ENCODE assay signal across 10 mouse cellular contexts in the genomic region with DNA sequence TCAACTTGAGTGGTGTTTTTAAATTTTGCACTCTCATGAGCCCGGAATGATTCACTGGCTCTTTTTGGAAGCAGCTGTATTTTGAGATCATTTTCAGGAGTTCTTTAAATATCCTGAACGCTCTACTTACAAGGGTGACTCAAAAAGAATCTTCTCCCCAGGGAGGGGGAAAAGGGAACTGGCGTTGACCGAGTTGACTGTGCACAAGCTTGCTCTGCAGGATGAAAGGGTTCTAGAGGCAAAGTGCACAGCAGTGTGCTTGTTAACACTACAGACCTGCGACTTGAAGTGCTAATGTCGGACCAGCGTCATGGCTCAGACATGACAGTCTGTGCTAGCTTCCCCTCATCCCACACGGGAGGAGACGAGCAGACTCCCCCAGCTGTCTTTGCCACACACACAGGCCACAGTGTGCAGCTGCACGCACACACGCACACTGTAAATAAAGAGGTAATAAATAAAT. TPM values are rescaled to one million over a fixed set of nuclear protein-coding genes. Genes with fewer than 3 reads are reported as not detected.
DNase-seq lines count a peak whose midpoint lies in the region; ATAC-seq and TF ChIP-seq lines count a peak whose summit lies in the region.
"Had no signal": no experiment of that assay in that cellular context is flagged by ENCODE, and none has a peak within 500 bp of the region (broad histone marks: within the 10 kb centered on the region; RNA-seq: fewer than 3 reads in every experiment).

No protein-coding gene starts in this region.

- no peak overlapping the region for H3K4me3 ChIP-seq in intestine, embryonic 16.5 days (ENCODE audit: low read length)
- H3K4me3 ChIP-seq in intestine, embryonic 15.5 days (replicated peaks) = no peak overlapping the region
- H3K4me3 ChIP-seq in olfactory bulb, adult 2 months (ENCODE audit: insufficient read depth, low read depth, low read length) = 0 out of 2 replicates have a peak overlapping the region, but pooled peaks have one; percentile 7
- H3K4me3 ChIP-seq in forebrain, embryonic 16.5 days (replicated peaks; ENCODE audit: low read length) = no peak overlapping the region

- no peaks in the 10 kb centered on the region for H3K9me3 ChIP-seq in intestine, embryonic 16.5 days (ENCODE audit: control insufficient read depth, low read length)
- no peaks in the 10 kb centered on the region for H3K9me3 ChIP-seq in intestine, embryonic 15.5 days
- H3K9me3 ChIP-seq in forebrain, embryonic 16.5 days (ENCODE audit: control insufficient read depth, low read length) = no peaks in the 10 kb centered on the region
- H3K9me3 ChIP-seq: G1E had no signal

- no peak for TF ChIP-seq CTCF in olfactory bulb, adult 2 months (IDR thresholded peaks at IDR 0.05; ENCODE audit: insufficient read depth, low read depth, low read length)

- no peaks in the 10 kb centered on the region for H3K36me3 ChIP-seq in intestine, embryonic 16.5 days (ENCODE audit: control insufficient read depth, insufficient read depth, low read length)
- H3K36me3 ChIP-seq in intestine, embryonic 15.5 days = no peaks in the 10 kb centered on the region
- no peaks in the 10 kb centered on the region for H3K36me3 ChIP-seq in forebrain, embryonic 16.5 days (ENCODE audit: control insufficient read depth, insufficient read depth)
- H3K36me3 ChIP-seq: G1E had no signal

- no peak overlapping the region for H3K4me2 ChIP-seq in intestine, embryonic 16.5 days (ENCODE audit: low read depth, low read length)
- H3K4me2 ChIP-seq in intestine, embryonic 15.5 days (replicated peaks) = no peak overlapping the region
- H3K4me2 ChIP-seq in forebrain, embryonic 16.5 days (ENCODE audit: low read length) = no peak overlapping the region

- no peaks in the 10 kb centered on the region for H3K4me1 ChIP-seq in intestine, embryonic 16.5 days (ENCODE audit: control insufficient read depth, insufficient read depth, low read length)
- no peaks in the 10 kb centered on the region; the same call in 1 of the 2 replicates for H3K4me1 ChIP-seq in intestine, embryonic 15.5 days (replicated peaks)
- peaks cover 19% of the 10 kb centered on the region for H3K4me1 ChIP-seq in olfactory bulb, adult 2 months (ENCODE audit: control insufficient read depth, insufficient read depth, low read length)
- no peaks in the 10 kb centered on the region for H3K4me1 ChIP-seq in forebrain, embryonic 16.5 days (replicated peaks; ENCODE audit: control insufficient read depth, insufficient read depth, low read length)

- ATAC-seq in intestine, embryonic 16.5 days = no peak
- no peak for ATAC-seq in intestine, embryonic 15.5 days
- ATAC-seq in forebrain, embryonic 16.5 days = no peak

- 57% methylated on average over 11 of the region's 11 CpGs for WGBS in intestine, embryonic 16.5 days
- 61% methylated on average over 11 of the region's 11 CpGs for WGBS in intestine, embryonic 15.5 days
- 27% methylated on average over 11 of the region's 11 CpGs for WGBS in olfactory bulb, adult 2 months
- WGBS in forebrain, embryonic 16.5 days = 73% methylated on average over 11 of the region's 11 CpGs

- H3K9ac ChIP-seq in intestine, embryonic 16.5 days (ENCODE audit: low read depth, low read length) = no peak overlapping the region
- no peak overlapping the region for H3K9ac ChIP-seq in intestine, embryonic 15.5 days
- no peak overlapping the region for H3K9ac ChIP-seq in forebrain, embryonic 16.5 days (replicated peaks; ENCODE audit: low read depth, low read length)

- 0 out of 2 replicates have a peak, but pooled peaks have one; percentile 14 for TF ChIP-seq POLR2A in olfactory bulb, adult 2 months (IDR thresholded peaks at IDR 0.05; ENCODE audit: insufficient read depth, low read depth, low read length)

- H3K27me3 ChIP-seq in intestine, embryonic 16.5 days (replicated peaks; ENCODE audit: control insufficient read depth, insufficient read depth, low read length) = no peaks in the 10 kb centered on the region
- no peaks in the 10 kb centered on the region for H3K27me3 ChIP-seq in intestine, embryonic 15.5 days (replicated peaks)
- H3K27me3 ChIP-seq in forebrain, embryonic 16.5 days (replicated peaks; ENCODE audit: control insufficient read depth, insufficient read depth, low read length) = no peaks in the 10 kb centered on the region

- H3K27ac ChIP-seq in intestine, embryonic 16.5 days (ENCODE audit: low read length) = 0 out of 2 replicates have a peak overlapping the region, but pooled peaks have one; percentile 37
- no peak overlapping the region for H3K27ac ChIP-seq in intestine, embryonic 15.5 days
- peak overlapping the region; percentile 94 for H3K27ac ChIP-seq in olfactory bulb, adult 2 months (ENCODE audit: insufficient read depth, low read depth, low read length)
- no peak overlapping the region for H3K27ac ChIP-seq in forebrain, embryonic 16.5 days (ENCODE audit: low read length)

- DNase-seq in adrenal gland, postnatal 10 days = peak; percentile 14
- DNase-seq in heart, adult 9 months (ENCODE audit: low spot score in 2 of 2) = peak; percentile 36 to 49
- no peak for DNase-seq in cerebellum, postnatal 4 days (ENCODE audit: low spot score in 2 of 2)
- DNase-seq in retina, embryonic 14.5 days (ENCODE audit: low spot score) = no peak
- DNase-seq: cerebellum, adult 2 months had no signal

RNA-seq across cellular contexts. Expression of a gene that starts 26.0 kb away (rescaled TPM):
- 46.1 and 48.4 TPM in 2 replicates for polyA plus RNA-seq in intestine, embryonic 16.5 days (2015; fragmentation: Nextera tagmentation; extraction: Ambion mirVana)
- 42.5 and 43.3 TPM in 2 replicates for polyA plus RNA-seq in intestine, embryonic 15.5 days (2015; fragmentation: Nextera tagmentation; extraction: Ambion mirVana)
- 10 to 100 TPM; 29.1 to 31.3 TPM for total RNA-seq in adrenal gland, postnatal 10 days (2021)
- polyA plus RNA-seq in olfactory bulb, adult 2 months (2012; ENCODE audit: insufficient read depth, insufficient read length, low replicate concordance, missing spikeins) = 288 TPM in 1 of 2 replicates, not detected in the other
- 43.4 and 49.9 TPM in 2 replicates for polyA plus RNA-seq in forebrain, embryonic 16.5 days (2015; fragmentation: Nextera tagmentation; extraction: Ambion mirVana)

RNA-seq across cellular contexts. Expression of a gene that starts 31.5 kb away (rescaled TPM):
- polyA plus RNA-seq in intestine, embryonic 16.5 days (2015; fragmentation: Nextera tagmentation; extraction: Ambion mirVana) = 189 and 217 TPM in 2 replicates
- polyA plus RNA-seq in intestine, embryonic 15.5 days (2015; fragmentation: Nextera tagmentation; extraction: Ambion mirVana) = 247 and 259 TPM in 2 replicates
- total RNA-seq in adrenal gland, postnatal 10 days (2021) = 100 to 1,000 TPM; 105 to 109 TPM
- polyA plus RNA-seq in olfactory bulb, adult 2 months (2012; ENCODE audit: insufficient read depth, insufficient read length, low replicate concordance, missing spikeins) = not detected in 2 replicates
- 164 and 192 TPM in 2 replicates for polyA plus RNA-seq in forebrain, embryonic 16.5 days (2015; fragmentation: Nextera tagmentation; extraction: Ambion mirVana)

RNA-seq across cellular contexts. Expression of a gene that starts 41.3 kb away (rescaled TPM):
- 17.4 and 20.5 TPM in 2 replicates for polyA plus RNA-seq in intestine, embryonic 16.5 days (2015; fragmentation: Nextera tagmentation; extraction: Ambion mirVana)
- polyA plus RNA-seq in intestine, embryonic 15.5 days (2015; fragmentation: Nextera tagmentation; extraction: Ambion mirVana) = 19.9 and 25.1 TPM in 2 replicates
- total RNA-seq in adrenal gland, postnatal 10 days (2021) = 10 to 100 TPM; 52.2 to 54.9 TPM
- polyA plus RNA-seq in olfactory bulb, adult 2 months (2012; ENCODE audit: insufficient read depth, insufficient read length, low replicate concordance, missing spikeins) = 109 and 181 TPM in 2 replicates
- 23.0 and 27.9 TPM in 2 replicates for polyA plus RNA-seq in forebrain, embryonic 16.5 days (2015; fragmentation: Nextera tagmentation; extraction: Ambion mirVana)

Comparison
In these comparisons a context has a peak if more than half of its experiments do, and no peak if none do; other contexts are left out.
1. H3K27ac ChIP-seq: peak in intestine, embryonic 16.5 days (single experiment) and olfactory bulb, adult 2 months (single experiment); none in intestine, embryonic 15.5 days (single experiment) and forebrain, embryonic 16.5 days (single experiment).
2. DNase-seq: peak in adrenal gland, postnatal 10 days (single experiment) and heart, adult 9 months (2 of 2); none in cerebellum, postnatal 4 days (0 of 2) and retina, embryonic 14.5 days (single experiment).